Mouse (Mus musculus): Measurements from ENCODE around the gene Zfp992. TPM values are rescaled to one million over a fixed set of nuclear protein-coding genes. Genes with fewer than 3 reads are reported as not detected.
"Not testable (repeated sequence)": the region's sequence is repeated elsewhere in the genome, so short reads cannot be mapped to it uniquely, and the experiment has no call there.

Zfp992 gene
- total RNA-seq, 1 experiment from 2014 or later: 4.6 TPM

DNA sequence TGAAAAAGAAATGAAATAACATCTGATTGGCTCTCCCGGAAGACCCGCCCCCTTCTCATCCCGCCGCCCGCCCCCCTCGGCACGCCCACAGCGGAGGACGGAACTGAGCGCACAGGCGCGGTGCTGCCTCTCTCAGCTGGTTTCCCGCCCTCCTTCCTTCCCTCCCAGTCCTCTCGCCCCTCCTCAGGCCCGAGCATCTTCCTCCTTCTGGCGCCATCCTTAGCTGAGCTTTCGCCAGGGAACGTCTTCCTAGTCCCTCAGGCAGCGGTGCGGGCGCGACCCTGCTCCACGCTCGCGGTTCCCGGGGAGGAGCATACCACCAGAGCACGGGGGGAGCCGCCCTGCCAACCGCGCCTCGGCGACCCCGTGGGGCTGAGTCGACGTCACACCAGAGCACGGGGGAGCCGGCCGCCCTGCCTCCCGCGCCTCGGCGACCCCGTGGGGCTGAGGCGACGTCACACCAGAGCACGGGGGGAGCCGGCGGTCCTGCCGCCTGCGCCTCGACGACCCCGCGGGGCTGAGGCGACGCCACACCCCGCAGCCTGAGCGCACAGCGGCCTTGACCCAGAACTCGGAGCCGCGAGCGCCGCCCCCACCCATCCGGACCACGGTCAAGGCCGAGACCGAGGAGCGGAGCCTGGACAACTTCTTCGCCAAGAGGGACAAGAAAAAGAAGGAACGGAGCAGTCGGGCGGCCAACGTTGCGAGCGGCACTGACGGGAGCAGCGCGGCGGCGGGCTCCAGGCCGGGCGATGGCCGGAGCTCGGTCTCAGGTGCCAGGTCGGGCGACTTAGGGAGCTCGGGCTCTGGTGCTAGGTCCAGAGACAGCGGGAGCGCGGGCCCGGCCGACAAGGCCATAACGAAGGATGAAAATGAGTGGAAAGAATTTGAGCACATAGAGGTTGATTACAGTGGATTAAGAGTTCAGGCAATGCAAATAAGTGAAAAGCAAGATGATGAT is 26.2 kb downstream of the Zfp992 start:
- DNase-seq: not testable (repeated sequence)

DNA sequence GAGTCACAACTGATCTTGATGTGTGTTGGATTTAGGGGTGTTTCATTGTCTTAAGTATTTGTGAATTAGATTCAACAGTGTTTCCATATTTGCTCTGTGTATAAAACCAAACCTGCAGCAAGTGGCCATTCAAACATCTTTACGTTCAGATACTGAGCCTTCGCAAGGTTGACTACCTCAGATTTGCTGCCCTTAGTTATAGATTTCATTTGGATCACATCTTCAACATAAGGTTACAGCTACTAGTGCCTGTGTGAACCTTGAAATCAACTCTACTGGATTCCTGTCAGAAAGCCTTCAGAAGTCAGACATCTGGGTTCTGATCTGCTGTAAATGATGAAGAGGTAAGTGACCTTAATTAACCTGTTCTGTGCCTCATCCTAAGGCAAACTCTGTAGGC is 27.4 kb downstream of the Zfp992 start:
- DNase-seq: not testable (repeated sequence)

DNA sequence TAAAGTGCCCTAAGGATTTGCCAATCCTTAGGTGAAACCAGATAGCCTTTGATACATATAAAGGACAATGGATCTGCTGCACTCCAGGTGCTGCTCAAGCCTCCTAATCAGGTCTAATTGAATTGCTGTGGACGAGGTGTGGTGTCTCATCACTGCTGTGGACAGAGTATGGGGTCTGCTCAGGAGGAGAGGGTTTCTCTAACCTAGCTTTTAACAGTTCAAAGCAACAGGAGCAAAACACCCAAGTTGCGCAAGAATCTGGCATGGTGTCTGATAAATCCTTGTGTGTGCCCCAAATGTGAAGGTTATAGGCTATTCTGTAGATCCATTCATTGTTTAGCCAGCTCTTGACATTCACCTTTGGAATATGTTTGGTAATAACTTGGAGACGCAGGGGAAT is 28.1 kb downstream of the Zfp992 start:
- not testable (repeated sequence) for DNase-seq

DNA sequence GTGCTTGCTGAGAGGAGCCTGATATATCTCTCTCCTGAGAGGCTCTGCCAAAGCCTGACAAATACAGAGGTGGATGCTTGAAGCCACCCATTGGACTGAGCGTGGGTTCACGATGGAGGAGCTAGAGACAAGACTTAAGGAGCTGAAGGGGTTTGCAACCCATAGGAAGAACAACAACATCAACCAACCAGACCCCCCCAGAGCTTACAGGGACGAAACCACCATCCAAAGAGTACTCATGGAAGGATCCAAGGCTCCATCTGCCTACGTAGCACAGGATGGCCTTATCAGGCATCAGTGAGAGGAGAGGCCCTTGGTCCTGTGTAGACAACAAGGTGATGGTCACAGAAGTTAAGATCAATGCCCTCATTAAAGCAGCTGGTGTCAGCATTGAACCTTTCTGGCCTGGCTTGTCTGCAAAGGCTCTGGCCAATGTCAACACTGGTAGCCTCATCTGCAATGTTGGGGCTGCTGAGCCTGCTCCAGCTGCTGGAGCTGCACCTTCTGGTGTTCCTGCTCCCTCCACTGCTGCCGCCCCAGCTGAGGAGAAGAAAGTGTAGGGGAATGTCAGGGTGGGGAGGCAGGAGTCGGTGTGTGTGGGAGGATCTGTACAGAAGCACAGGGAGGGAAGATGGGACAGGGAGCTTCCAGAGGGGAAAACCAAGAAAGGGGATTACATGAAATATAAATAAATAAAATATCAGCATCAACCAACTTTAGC is 31.7 kb downstream of the Zfp992 start:
- DNase-seq: not testable (repeated sequence)

DNA sequence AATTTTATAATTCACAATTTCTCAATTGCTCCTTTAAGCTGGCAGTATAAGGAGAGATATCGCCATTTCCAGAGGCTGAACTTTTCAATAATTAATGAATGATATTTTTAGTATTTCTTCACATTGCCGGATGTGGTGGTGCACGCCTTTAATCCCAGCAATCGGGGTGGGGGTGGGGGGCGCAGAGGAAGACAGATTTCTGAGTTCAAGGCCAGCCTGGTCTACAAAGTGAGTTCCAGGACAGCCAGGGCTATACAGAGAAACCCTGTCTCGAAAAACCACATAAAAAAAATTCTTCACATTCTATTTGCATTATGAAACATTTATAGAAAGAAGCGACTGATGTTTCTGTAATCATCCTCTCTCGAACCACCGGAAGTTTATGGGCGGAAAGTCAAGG is 33.7 kb downstream of the Zfp992 start:
- DNase-seq: not testable (repeated sequence)

DNA sequence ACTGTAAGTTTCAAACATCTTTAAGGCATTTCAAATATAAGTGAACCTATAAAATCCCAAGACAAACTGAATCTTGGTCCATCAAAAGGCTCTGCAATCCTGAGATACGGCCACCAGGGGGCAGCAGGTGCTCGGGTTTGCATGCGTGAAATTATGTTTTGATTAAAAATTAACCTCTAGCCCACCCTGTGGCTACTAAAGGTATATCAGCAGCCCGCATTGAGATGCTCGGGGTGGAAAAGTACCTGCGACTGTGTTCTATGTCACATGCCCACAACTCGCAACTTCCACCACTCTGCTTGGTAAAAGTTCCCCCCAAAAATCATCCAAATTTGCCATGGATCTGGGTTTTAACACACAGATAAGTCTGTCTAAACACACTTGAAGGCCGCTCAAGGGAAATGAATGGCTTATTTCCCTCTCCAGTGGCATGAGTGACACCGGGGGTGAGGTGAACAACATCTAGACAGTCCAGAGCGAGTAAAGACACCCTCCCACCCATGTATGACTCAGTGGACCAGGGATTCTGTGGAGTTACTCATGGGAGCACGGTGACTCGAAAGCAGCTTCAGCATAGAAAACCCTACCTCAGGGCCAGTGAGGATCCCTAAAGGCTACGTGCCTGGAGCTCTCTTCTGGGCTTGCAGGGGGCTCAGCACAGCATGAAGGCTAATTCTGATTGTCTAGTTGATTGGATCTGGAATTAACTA is 34.9 kb downstream of the Zfp992 start:
- DNase-seq: not testable (repeated sequence)

DNA sequence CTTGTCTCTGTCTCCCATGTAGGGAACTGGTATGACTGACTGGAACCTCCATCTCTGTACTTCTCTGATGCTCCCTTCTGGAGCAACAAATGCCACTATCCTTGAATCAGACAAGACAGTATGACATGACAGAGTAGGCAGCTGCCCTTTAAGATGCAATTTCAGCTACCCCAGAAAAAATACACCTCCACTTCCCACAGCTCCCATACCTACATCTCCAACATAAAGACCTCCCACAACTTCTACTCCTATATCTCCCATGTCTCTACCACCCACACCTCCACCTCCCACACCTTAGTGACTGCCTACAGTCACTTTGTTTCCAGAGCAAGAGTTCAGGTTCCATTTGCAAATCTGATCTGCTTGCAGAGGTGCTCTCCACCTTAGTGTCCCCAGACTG is 35.9 kb downstream of the Zfp992 start:
- DNase-seq: not testable (repeated sequence)

DNA sequence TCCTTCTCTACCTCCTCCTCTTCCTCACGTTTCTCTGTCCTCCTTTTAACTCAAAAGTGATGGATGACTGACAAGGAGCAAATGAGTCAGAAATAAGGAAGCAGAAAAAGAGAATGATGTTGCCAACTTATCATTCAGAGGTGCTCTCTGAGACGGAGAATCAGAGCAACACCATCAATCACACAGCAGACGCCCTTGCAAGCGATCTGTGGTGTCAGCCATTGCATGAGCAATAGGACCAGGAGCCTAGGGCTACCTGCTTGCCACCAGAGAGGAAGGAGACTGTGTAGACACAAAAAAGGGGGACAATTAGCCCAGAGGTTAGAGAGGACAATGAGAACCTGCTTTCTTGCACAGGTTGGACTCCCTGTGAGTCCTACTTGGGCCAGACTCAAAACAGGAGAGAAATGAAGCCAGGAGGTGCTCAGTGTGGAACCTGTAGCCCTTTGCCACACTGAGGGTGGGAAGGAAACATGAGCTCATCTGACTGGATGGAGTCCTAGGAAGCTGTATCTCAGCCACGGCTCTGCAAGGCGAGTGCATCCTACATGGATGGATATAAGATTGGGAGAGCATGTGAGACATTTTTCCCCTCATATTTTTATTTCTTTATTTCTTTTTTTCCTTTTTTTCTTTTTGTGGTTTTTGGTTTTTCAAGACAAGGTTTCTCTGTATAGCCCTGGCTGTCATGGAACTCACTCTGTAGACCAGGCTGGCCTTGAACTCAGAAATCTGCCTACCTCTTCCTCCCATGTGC is 36.5 kb downstream of the Zfp992 start:
- DNase-seq: not testable (repeated sequence)

DNA sequence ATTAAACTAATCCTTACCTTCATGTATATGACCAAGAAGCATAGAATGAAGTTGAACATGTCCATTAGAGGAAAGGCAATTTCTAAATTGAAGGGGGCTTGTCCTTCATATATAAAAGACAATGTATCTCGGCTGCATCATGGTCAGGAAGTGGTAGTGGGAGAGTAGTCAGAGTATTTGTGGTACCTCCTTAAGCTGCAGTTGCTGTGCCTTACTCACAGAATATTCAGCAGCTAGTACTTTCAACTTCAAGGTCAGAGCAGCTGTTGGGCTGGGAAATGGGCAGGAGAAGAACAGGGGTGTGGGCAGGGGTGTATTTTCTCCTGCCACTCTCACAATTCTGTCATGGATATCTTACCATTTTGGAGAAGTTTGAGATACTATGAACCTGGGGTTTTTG is 37.9 kb downstream of the Zfp992 start:
- DNase-seq: not testable (repeated sequence)

DNA sequence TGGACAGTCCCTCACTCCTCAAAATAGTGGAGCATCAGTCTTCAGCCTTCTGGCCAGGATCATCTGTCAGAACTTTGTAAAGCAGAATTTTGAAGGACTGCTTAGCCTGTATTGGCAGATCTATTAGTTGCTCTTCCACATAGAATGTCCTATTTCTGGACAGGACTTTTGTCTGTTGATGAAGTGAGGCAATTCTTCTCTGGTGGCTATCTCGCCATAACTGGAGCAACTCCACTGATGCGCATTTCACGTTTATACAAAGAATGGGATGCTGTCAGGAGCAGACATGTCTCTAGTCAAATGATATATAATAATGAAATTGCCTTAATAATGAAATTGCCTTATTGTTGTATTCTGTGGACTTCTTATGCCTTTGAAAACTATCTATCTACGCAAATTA is 40.4 kb downstream of the Zfp992 start:
- DNase-seq: not testable (repeated sequence)

DNA sequence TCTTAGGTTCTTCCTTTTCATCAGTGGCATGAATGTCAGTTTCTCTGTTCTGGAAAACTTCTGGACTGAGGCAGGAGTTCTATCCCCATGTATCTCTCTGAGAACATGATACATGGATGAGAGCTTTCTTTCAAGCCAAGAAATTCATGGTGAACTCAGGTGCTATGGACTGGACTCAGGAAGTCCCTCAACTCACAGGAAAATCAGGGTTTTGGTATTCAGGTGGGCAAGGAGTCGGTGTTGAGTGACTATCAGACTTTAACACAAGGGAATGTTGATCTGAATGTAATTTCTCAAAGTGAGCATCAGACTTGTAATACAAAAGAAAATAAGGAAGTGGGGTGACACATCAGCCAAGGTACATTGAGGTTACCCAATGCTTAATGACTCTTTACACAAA is 43.2 kb downstream of the Zfp992 start:
- DNase-seq: not testable (repeated sequence)

DNA sequence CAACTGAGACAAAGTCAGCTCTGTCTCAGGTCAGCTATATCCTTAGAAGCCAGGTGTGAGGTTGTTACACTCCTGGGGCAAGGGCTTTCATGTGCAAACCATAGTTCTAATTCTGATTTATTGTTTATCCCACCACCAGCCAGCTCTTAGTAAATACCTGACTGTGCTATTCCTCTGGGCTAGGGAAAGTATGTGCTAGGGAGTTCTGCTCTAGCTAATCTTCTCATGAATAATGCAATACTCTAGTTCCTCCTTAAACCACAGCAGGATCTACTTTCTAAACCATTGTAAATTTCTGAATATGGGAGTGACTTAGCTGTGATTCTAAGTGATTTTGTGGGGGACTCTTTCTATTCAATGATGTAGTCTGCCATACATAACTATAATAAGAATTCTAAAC is 43.6 kb downstream of the Zfp992 start:
- no peak for DNase-seq

DNA sequence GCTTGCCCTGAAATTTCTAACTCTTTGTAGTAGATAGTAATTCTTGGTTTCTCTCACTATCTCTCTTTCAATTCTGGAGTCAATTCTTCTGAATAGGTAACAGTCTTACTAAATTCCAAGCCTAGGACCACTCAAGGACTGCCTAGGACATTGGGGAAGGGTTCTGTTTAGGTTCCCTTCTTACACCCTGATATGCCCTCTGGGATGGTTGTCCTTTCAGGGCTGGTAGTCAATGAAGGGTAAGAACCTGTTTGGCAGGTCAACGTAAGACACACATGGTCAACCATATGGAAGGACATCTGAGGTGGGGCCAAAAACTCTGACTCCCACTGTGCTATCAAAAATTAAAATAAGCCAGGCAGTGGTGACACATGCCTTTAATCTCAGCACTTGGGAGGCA is 44.0 kb downstream of the Zfp992 start:
- DNase-seq: no peak

DNA sequence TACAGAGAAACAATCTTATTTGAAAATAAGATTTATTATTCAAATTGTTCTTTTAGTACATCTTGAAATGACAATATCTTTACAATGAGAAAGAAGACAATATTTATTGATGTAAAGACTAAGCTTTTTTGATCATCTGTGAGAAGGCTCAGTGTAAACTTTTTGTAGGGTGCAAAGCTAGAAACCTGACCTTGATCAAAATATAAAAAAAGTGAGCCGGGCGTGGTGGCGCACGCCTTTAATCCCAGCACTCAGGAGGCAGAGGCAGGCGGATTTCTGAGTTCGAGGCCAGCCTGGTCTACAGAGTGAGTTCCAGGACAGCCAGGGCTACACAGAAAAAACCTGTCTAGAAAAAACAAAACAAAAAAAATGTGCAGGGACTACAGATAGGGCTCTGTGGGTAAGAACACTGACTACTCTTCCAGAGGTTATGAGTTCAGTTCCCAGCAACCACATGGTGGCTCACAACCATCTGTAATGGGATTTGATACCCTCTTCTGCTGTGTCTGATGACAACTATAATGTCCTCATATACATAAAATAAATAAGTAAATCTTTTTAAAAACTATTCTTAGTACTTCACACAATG is 44.6 kb downstream of the Zfp992 start:
- not testable (repeated sequence) for DNase-seq

DNA sequence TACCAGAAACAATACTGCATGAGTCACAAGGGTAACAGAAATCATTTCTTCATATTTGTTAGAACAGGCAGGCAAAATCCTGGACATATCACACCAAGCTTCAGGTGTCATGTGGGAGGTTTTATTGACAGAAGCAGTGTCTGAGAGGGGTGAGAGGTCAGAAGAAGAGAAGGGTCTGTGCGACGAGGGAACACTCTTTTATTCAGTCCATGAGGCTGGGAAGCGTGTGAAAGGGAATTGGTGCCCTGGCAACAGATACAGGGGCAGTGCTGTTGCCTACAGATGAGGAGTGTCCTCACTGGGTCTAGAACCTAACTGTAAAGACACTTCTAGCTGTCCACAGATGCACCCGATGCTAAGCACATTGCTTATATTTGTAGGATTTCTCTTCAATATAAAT is 46.2 kb downstream of the Zfp992 start:
- DNase-seq: no peak

DNA sequence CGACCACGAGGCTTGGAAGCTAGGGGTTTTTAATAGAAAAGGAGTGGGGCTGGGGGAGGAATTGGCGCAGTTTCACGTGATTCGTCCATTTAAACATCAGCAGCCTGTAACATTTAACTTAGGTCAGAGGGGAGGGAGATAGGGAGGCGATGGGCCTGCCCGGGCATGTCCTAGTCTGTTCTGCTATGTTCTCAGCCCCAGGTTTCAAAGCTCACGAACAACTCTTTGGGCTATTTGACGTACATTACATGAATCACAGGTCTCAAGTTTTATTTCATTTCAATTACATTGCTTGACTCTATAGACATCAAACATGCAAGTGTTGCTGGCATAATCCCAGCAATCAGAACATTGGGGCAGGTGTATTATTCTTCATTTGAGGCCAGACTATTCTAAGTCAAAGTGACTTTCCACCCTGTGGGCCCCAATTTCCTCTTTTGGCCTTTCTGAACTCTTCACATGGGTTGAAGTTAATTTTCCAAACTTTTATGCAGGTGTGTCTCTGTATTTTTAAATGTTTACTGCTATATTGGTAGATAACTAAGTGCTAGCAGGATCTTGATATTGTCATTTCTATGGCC is 49.0 kb downstream of the Zfp992 start:
- not testable (repeated sequence) for DNase-seq

DNA sequence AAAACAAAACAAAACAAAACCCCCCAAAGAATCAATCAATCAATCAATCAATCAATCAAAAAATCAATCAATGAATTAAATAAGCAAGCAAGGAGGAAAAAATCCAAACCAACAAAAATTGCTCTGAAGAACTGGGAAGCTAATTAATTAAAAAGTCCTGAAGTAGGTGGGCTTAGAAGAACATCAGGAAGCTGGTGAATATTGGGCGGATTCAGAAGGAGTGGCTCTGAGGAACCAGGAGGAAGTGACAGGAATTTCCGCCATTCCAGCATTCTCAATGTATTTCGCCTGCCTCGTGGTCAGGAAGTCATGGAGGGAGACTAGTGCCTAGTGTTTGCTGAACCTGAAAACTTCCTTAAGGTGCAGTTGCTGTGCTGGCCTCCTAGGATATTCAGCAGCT is 52.9 kb downstream of the Zfp992 start, which contains the start of gene Zfp981:
TSS of gene Zfp981 (plus strand) at position 301 of the 400 bp plus-strand sequence.
- DNase-seq: not testable (repeated sequence)

DNA sequence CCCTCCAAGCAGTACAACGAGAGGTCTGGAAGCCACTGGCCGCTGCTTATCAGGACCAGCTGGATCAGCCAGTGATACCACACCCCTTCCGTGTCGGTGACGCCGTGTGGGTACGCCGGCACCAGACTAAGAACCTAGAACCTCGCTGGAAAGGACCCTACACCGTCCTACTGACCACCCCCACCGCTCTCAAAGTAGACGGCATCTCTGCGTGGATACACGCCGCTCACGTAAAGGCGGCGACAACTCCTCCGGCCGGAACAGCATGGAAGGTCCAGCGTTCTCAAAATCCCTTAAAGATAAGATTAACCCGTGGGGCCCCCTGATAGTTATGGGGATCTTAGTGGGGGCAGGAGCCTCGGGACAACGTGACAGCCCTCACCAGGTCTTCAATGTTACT is 60.2 kb downstream of the Zfp992 start:
- DNase-seq: not testable (repeated sequence)

DNA sequence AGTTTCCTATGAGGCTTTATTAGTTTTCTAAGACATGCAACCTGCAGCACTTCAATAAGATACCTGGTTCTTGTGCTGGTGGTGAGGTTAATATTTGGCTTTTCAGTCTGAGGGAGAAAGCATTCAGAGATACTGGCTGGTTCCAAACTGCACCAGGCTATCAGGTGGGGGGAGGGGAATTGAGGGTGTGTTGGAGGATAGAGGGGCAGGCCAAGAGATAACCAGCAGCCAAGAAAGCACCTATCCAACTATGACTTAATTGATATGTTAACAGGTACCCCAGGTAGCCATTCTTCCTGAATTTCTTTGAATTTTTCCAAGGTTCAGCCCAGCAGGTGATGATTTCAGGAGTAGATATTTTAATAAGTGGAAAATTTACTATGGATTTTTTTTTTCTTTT is 63.0 kb downstream of the Zfp992 start:
- DNase-seq: not testable (repeated sequence)

DNA sequence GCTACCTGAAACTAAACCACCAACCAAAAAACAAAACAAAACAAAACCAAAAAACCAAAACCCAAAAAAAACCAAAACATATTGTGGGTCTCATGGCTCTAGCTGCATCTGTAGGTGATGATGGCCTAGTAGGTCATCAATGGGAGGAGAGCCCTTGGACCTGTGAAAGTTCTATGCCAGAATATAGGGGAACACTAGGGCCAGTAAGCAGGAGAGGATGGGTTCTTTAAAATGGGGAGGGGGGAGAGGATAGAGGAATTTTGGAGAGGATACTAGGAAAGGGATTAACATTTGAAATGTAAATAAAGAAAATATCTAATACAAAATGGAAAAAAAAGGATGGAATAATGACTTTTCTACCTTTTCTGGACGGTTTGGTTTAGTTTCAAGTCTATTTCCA is 67.7 kb downstream of the Zfp992 start:
- no peak for DNase-seq

DNA sequence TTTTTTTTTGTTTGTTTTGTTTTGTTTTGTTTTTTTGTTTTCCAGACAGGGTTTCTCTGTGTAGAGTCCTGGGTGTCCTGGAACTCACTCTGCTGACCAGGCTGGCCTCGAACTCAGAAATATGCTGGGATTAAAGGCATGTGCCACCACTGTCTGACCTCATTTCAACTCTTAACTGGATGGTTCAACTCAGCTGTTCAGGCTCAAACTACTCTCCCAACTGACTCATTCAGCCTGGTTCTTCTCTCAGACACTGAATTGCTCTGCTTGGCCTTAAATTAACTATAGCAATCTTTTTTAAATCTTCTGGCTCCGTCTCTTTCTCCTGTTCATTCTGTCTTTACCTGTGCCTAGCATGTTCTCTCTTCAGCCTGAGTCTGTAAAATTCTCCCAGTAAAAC is 68.3 kb downstream of the Zfp992 start:
- DNase-seq: not testable (repeated sequence)
